Mouse (Mus musculus) granulocyte monocyte progenitor cell, adult 5-6 weeks (primary cell): ENCODE measurements around the gene Ascc1. TPM values are rescaled to one million over a fixed set of nuclear protein-coding genes. Genes with fewer than 3 reads are reported as not detected.
A peak's percentile ranks its signal among the peaks of the same experiment; 100 is the strongest.
"Not testable (repeated sequence)": the region's sequence is repeated elsewhere in the genome, so short reads cannot be mapped to it uniquely, and the experiment has no call there.

Experiments used
- ATAC-seq: replicated peaks from 2 replicates; pipeline ENCODE4 v1.8.0; 2016; ENCODE audit warnings: mild to moderate bottlenecking, moderate TSS enrichment, inconsistent platforms; ENCODE audit not compliant: poor library complexity, severe bottlenecking
- total RNA-seq, 2 experiments: library from RNA; stranded (forward) in 1 of 2; stranded (reverse) in 1 of 2; fragments of 200-712, 200-1000 nt in 1 of 2; fragments of >200 nt in 1 of 2; fragmentation: Nextera tagmentation in 1 of 2; gene quantifications; 2 replicates each; pipeline ENCODE4 v1.2.3; 2014 to 2017

The Ascc1 gene
- total RNA-seq, 2 experiments from 2014 or later, result 24.3 to 34.2 TPM

- ATAC-seq, result peak; percentile 20; the same call in 1 of the 2 replicates
These were observed 27.8 kb upstream of the Ascc1 start for GRCm38 (mm10) chr10:59974786-59975185.

GRCm38 (mm10) chr10:59977141-59977540, 25.5 kb upstream of the Ascc1 start:
- no peak for ATAC-seq

- ATAC-seq, result no peak
These were observed 24.8 kb upstream of the Ascc1 start for GRCm38 (mm10) chr10:59977715-59978343.

- no peak for ATAC-seq
These were observed 24.2 kb upstream of the Ascc1 start for GRCm38 (mm10) chr10:59978401-59978800.

- no peak for ATAC-seq
These were observed 23.5 kb upstream of the Ascc1 start for GRCm38 (mm10) chr10:59978873-59979743.

- peak; percentile 96 for ATAC-seq
These were observed 21.8 kb upstream of the Ascc1 start for GRCm38 (mm10) chr10:59980815-59981244.

GRCm38 (mm10) chr10:59981336-59981735, 21.3 kb upstream of the Ascc1 start:
- ATAC-seq, result no peak

GRCm38 (mm10) chr10:59981792-59982191, 20.8 kb upstream of the Ascc1 start:
- ATAC-seq, result no peak

GRCm38 (mm10) chr10:59982379-59982873, 20.2 kb upstream of the Ascc1 start:
- ATAC-seq, result no peak

GRCm38 (mm10) chr10:59988036-59988435, 14.6 kb upstream of the Ascc1 start:
- no peak for ATAC-seq

GRCm38 (mm10) chr10:59990393-59990792, 12.2 kb upstream of the Ascc1 start:
- no peak for ATAC-seq

GRCm38 (mm10) chr10:59991262-59991880, 11.2 kb upstream of the Ascc1 start:
- no peak for ATAC-seq

- 0 out of 2 replicates have a peak, but pooled peaks have one; percentile 25 for ATAC-seq
These were observed 10.6 kb upstream of the Ascc1 start for GRCm38 (mm10) chr10:59992024-59992423.

GRCm38 (mm10) chr10:59993813-59994212, 8.8 kb upstream of the Ascc1 start:
- not testable (repeated sequence) for ATAC-seq

GRCm38 (mm10) chr10:59995889-59996288, 6.7 kb upstream of the Ascc1 start:
- no peak for ATAC-seq

GRCm38 (mm10) chr10:59997591-59997990, 5.0 kb upstream of the Ascc1 start:
- ATAC-seq, result peak; percentile 49

- no peak for ATAC-seq
These were observed 3.5 kb upstream of the Ascc1 start for GRCm38 (mm10) chr10:59999057-59999456.

- ATAC-seq, result not testable (repeated sequence)
These were observed 942 bp upstream of the Ascc1 start for GRCm38 (mm10) chr10:60001663-60002062.

- ATAC-seq, result no peak
These were observed 402 bp upstream of the Ascc1 start for GRCm38 (mm10) chr10:60002203-60002602.

GRCm38 (mm10) chr10:60003213-60003752, 678 bp downstream of the Ascc1 start:
- no peak; the same call in 1 of the 2 replicates for ATAC-seq
